Mouse (Mus musculus) hindbrain, embryonic 12.5 days (tissue): ENCODE measurements at regions not wholly inside any gene's neighbourhood (a gene's known extent, or its start where the extent isn't known, plus 50 kb on each side); places are given as distances from the start of the nearest gene placed in this dataset.
A peak's percentile ranks its signal among the peaks of the same experiment; 100 is the strongest.

ENCODE experiments used
- ATAC-seq: fragments of 200-750 bp; cut with Nextera tagmentation; 2 replicates; pipeline ENCODE4 v1.8.0; 2017; ENCODE audit warnings: moderate TSS enrichment; ENCODE audit not compliant: low FRiP score
- H3K27ac ChIP-seq: fragments of 300-500 bp; sonication (generic); 2 replicates; pipeline ENCODE4 v1.5.1; 2016; ENCODE audit warnings: mild to moderate bottlenecking
- H3K27me3 ChIP-seq: fragments of 300-500 bp; sonication (generic); 2 replicates; pipeline ENCODE4 v1.6.1; 2016; ENCODE audit warnings: mild to moderate bottlenecking
- H3K36me3 ChIP-seq: fragments of 300-500 bp; sonication (generic); 2 replicates; pipeline ENCODE4 v1.6.1; 2016; ENCODE audit warnings: mild to moderate bottlenecking
- H3K4me1 ChIP-seq: fragments of 300-500 bp; sonication (generic); 2 replicates; pipeline ENCODE4 v1.6.1; 2016
- H3K4me2 ChIP-seq: fragments of 300-500 bp; sonication (generic); replicated peaks from 2 replicates; pipeline ENCODE4 v1.6.1; 2016; ENCODE audit warnings: mild to moderate bottlenecking
- H3K4me3 ChIP-seq: fragments of 300-500 bp; sonication (generic); 2 replicates; pipeline ENCODE4 v1.5.1; 2016; ENCODE audit warnings: mild to moderate bottlenecking
- H3K9ac ChIP-seq: fragments of 300-500 bp; sonication (generic); 2 replicates; pipeline ENCODE4 v1.6.1; 2016; ENCODE audit warnings: mild to moderate bottlenecking, moderate library complexity
- H3K9me3 ChIP-seq: fragments of 300-500 bp; sonication (generic); replicated peaks from 2 replicates; pipeline ENCODE4 v1.6.1; 2016; ENCODE audit warnings: mild to moderate bottlenecking
- WGBS: fragments of 180-500 bp; shearing (Covaris S2); methylation state at CpG from one replicate; pipeline ENCODE4 v1.1.7; 2016; 5-methylcytosine and 5-hydroxymethylcytosine counted together

DNA sequence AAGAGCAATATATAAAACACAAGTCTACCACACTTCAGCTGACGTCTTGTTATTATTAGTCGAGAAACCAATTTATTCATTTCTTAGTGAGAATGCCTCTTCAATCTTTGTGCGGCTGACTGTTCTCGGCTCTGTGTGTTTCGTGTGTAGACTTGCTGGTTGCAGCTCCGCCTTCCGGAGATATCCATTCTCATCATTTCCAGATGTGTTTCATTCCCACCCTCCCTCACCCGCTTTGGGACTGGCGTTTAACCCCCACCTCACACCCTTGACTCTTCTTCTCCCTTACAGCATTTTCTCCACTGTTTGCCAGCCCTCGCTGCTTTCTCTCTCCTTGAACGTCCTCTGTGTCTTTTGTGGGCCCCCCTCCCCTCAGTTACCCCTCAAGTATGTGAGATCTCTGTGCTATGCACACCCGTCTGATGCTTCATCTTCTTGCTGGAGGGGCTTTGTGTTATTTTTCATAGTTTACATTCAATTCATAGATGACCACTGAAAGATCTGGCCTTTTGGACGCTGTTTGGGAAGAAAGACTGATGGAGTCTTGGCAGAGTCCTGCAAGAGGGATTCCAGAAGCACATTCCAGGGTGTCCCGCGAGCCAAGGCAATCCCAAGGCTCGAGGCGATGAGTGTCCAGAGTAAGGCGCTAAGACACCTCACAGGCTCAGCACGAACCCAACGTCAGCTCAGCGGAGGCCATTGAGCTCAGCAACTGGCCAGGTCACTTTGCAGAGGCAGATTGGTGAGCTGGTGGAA, 121.9 kb upstream of the Arglu1 start:
- Histone ChIP-seq H3K27ac (no peak overlapping the region), H3K9me3 (no peaks in the 10 kb centered on the region), H3K27me3 (no peaks in the 10 kb centered on the region), H3K36me3 (no peaks in the 10 kb centered on the region), H3K4me1 (peaks cover 12% of the 10 kb centered on the region; the same call in 1 of the 2 replicates), H3K4me3 (no peak overlapping the region), H3K4me2 (no peak overlapping the region), H3K9ac (no peak overlapping the region)
- no peak for ATAC-seq
- WGBS, result 76% methylated on average over 21 of the region's 21 CpGs

GRCm38 (mm10) chr8:8810928-8811327, 120.6 kb upstream of the Arglu1 start:
- Histone ChIP-seq H3K9me3 (no peaks in the 10 kb centered on the region), H3K27me3 (no peaks in the 10 kb centered on the region), H3K4me2 (no peak overlapping the region), H3K9ac (no peak overlapping the region), H3K27ac (no peak overlapping the region), H3K4me3 (no peak overlapping the region), H3K4me1 (peaks cover 12% of the 10 kb centered on the region; the same call in 1 of the 2 replicates), H3K36me3 (no peaks in the 10 kb centered on the region)
- WGBS, result 56% methylated on average over 4 of the region's 4 CpGs
- ATAC-seq, result no peak

GRCm38 (mm10) chr8:8809835-8810439, 119.6 kb upstream of the Arglu1 start:
- ATAC-seq, result peak; percentile 67

DNA sequence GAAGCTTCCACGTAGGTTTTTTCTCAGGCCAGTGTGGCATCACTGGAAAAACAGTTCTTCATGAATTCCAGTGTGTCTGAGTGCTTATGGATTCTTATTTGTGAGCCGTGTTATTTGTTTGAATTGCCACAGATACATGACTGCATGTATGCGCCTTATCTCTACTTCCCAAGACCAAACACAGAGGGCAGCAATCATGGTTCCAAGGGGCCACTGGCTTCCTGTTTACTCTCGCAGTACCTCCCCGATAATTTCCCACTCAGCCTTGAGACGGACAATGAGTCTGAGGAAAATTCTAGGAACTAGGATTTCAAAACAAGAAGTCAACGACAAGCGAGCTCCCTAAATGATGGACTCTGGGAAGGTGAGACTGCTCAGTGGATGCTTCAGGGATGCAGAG, 119.0 kb upstream of the Arglu1 start:
- Histone ChIP-seq H3K4me1 (peaks cover 12% of the 10 kb centered on the region; the same call in 1 of the 2 replicates), H3K27ac (no peak overlapping the region)
- 86% methylated on average over 8 of the region's 8 CpGs for WGBS

More at GRCm38 (mm10) chr8:8809835-8810439, 119.6 kb upstream of the Arglu1 start:
- H3K4me2 ChIP-seq, result no peak overlapping the region
- no peak overlapping the region for H3K4me3 ChIP-seq
- no peak overlapping the region for H3K9ac ChIP-seq
- H3K27ac ChIP-seq, result no peak overlapping the region
- no peaks in the 10 kb centered on the region for H3K36me3 ChIP-seq
- no peaks in the 10 kb centered on the region for H3K9me3 ChIP-seq
- H3K27me3 ChIP-seq, result no peaks in the 10 kb centered on the region
- H3K4me1 ChIP-seq, result peaks cover 12% of the 10 kb centered on the region; the same call in 1 of the 2 replicates
- 46% methylated on average over 9 of the region's 9 CpGs for WGBS

GRCm38 (mm10) chr8:8802761-8803340, 112.5 kb upstream of the Arglu1 start:
- Histone ChIP-seq H3K9ac (no peak overlapping the region), H3K27me3 (no peaks in the 10 kb centered on the region), H3K27ac (no peak overlapping the region), H3K4me3 (no peak overlapping the region), H3K4me1 (peaks cover 10% of the 10 kb centered on the region), H3K9me3 (no peaks in the 10 kb centered on the region), H3K36me3 (no peaks in the 10 kb centered on the region), H3K4me2 (no peak overlapping the region)
- WGBS, result 73% methylated on average over 6 of the region's 6 CpGs
- 0 out of 2 replicates have a peak, but pooled peaks have one; percentile 58 for ATAC-seq

More for the DNA sequence above, 119.0 kb upstream of the Arglu1 start:
- H3K36me3 ChIP-seq, result no peaks in the 10 kb centered on the region
- H3K9ac ChIP-seq, result no peak overlapping the region
- ATAC-seq, result no peak
- no peak overlapping the region for H3K4me3 ChIP-seq
- H3K9me3 ChIP-seq, result no peaks in the 10 kb centered on the region
- no peak overlapping the region for H3K4me2 ChIP-seq
- H3K27me3 ChIP-seq, result no peaks in the 10 kb centered on the region

GRCm38 (mm10) chr8:8802317-8802716, 112.0 kb upstream of the Arglu1 start:
- 38% methylated on average over 5 of the region's 5 CpGs for WGBS
- H3K9me3 ChIP-seq, result no peaks in the 10 kb centered on the region
- ATAC-seq, result no peak; the same call in 1 of the 2 replicates
- no peaks in the 10 kb centered on the region for H3K27me3 ChIP-seq
- H3K36me3 ChIP-seq, result no peaks in the 10 kb centered on the region
- no peak overlapping the region for H3K4me3 ChIP-seq
- no peak overlapping the region for H3K9ac ChIP-seq
- H3K4me1 ChIP-seq, result peaks cover 13% of the 10 kb centered on the region
- H3K27ac ChIP-seq, result no peak overlapping the region
- no peak overlapping the region for H3K4me2 ChIP-seq

DNA sequence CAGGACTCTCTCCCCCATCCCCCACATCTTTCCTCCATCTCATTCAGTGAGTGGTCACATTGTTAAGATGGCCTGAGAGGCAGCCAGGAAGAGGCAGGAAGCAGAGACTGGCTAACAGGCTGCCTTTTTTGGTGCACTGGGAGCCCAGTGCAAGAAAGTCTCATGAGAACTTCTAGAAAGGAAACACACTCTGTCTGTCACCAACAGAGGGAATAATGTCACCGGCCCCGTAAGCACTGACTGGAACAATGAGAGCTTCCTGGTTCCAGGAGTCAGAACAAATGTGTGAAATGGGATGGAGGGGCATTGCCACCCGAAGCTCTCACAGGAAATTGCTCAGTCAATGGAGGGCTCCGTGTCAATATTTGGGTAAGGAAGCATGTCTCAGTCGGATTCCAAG, 111.3 kb upstream of the Arglu1 start:
- Histone ChIP-seq H3K27me3 (no peaks in the 10 kb centered on the region), H3K9me3 (no peaks in the 10 kb centered on the region), H3K36me3 (no peaks in the 10 kb centered on the region), H3K4me1 (peaks cover 13% of the 10 kb centered on the region), H3K27ac (no peak overlapping the region), H3K4me2 (no peak overlapping the region), H3K9ac (no peak overlapping the region), H3K4me3 (no peak overlapping the region)
- 65% methylated on average over 5 of the region's 5 CpGs for WGBS
- ATAC-seq, result no peak

DNA sequence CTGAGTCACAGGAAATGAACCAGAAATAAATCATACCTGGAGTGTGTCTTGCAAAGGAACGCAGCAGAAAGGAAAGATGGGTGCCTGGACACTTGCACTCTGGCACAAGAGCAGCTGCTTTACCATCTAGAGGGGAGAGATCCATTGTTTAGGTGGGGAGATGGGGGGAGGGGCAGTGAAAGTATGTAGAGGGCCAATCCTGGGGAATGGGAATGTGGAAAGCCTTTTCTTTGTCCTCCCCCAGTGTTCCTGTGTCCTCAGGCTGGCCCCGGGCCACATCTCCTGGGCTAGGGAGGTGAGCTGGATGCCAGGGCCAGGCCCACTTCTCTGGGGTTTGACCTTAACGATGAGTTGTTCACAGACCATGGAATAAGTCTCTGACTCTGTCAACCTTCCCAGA, 107.2 kb upstream of the Arglu1 start:
- Histone ChIP-seq H3K4me1 (peaks cover 13% of the 10 kb centered on the region; the same call in 1 of the 2 replicates), H3K27ac (no peak overlapping the region), H3K36me3 (no peaks in the 10 kb centered on the region), H3K9ac (no peak overlapping the region), H3K4me3 (no peak overlapping the region), H3K4me2 (no peak overlapping the region), H3K9me3 (no peaks in the 10 kb centered on the region), H3K27me3 (no peaks in the 10 kb centered on the region)
- ATAC-seq, result no peak
- 76% methylated on average over 3 of the region's 3 CpGs for WGBS

- no peak overlapping the region for H3K4me2 ChIP-seq
- no peak overlapping the region for H3K9ac ChIP-seq
- peaks cover 8% of the 10 kb centered on the region; the same call in 1 of the 2 replicates for H3K4me1 ChIP-seq
- no peak for ATAC-seq
- no peaks in the 10 kb centered on the region for H3K36me3 ChIP-seq
- H3K4me3 ChIP-seq, result no peak overlapping the region
- no peaks in the 10 kb centered on the region for H3K27me3 ChIP-seq
- no peak overlapping the region for H3K27ac ChIP-seq
- 51% methylated on average over 9 of the region's 9 CpGs for WGBS
- H3K9me3 ChIP-seq, result no peaks in the 10 kb centered on the region
Measured at GRCm38 (mm10) chr8:8796951-8797350, 106.6 kb upstream of the Arglu1 start.

- no peak overlapping the region for H3K4me3 ChIP-seq
- no peak overlapping the region for H3K27ac ChIP-seq
- no peaks in the 10 kb centered on the region for H3K27me3 ChIP-seq
- 83% methylated on average over 6 of the region's 6 CpGs for WGBS
- no peaks in the 10 kb centered on the region for H3K9me3 ChIP-seq
- H3K4me1 ChIP-seq, result 0 out of 2 replicates have a peak, but pooled peaks cover 5% of the 10 kb centered on the region
- ATAC-seq, result no peak
- H3K4me2 ChIP-seq, result no peak overlapping the region
- H3K9ac ChIP-seq, result no peak overlapping the region
- no peaks in the 10 kb centered on the region for H3K36me3 ChIP-seq
Measured at GRCm38 (mm10) chr8:8794711-8795110, 104.4 kb upstream of the Arglu1 start.

DNA sequence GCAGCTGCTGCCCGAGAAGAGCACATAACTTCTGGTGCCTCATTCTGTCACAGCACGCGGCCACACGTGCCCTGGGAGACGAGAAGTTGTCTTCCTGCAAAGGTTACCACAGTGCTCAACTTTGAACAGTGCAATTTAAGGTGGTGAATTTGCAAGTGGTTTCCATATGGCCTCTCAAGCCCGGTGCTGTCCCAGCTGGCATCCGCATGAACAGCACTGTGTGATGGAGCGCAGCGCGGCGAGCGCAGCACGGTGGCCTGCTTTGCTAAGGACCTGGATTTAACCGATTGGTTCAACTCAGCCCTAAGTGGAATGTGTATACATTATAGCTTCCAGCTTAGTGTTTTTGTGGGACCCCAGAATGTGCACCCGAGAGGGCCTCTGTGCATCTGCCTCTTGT, 89.6 kb upstream of the Arglu1 start:
- H3K4me1 ChIP-seq, result no peaks in the 10 kb centered on the region; the same call in 1 of the 2 replicates
- 47% methylated on average over 15 of the region's 15 CpGs for WGBS
- no peaks in the 10 kb centered on the region for H3K27me3 ChIP-seq
- peak; percentile 61; the same call in 1 of the 2 replicates for ATAC-seq
- H3K9ac ChIP-seq, result no peak overlapping the region
- H3K9me3 ChIP-seq, result no peaks in the 10 kb centered on the region
- H3K4me2 ChIP-seq, result no peak overlapping the region
- no peak overlapping the region for H3K4me3 ChIP-seq
- H3K36me3 ChIP-seq, result no peaks in the 10 kb centered on the region
- no peak overlapping the region for H3K27ac ChIP-seq

DNA sequence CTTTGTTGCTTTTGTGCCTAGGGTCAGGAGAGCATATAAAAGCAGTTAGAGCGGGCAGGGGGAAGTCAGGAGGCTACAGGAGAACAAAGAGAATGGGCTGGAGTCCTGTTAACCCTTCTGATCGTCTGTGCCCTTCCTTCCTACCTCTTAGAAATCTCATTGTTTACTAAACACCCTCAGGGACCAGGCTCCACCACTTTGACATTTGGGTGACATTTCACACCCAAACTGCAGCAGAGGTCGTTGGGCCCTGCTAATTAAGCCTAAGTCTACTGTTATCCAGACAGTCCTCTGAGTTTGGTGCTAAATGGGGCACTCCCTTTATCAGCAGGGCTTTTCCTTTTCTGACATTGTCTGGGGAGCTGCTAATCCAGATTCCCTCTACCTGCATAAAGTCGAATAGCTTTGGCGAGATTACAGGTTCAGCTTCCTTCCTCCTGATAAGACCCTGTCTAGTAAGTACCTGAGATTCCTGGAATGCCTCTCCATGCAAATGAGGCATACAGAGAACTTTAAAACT, 84.2 kb upstream of the Arglu1 start:
- H3K27me3 ChIP-seq, result peaks cover 2% of the 10 kb centered on the region; the same call in 1 of the 2 replicates
- H3K9ac ChIP-seq, result no peak overlapping the region
- H3K4me2 ChIP-seq, result no peak overlapping the region
- no peak for ATAC-seq
- no peaks in the 10 kb centered on the region for H3K9me3 ChIP-seq
- no peak overlapping the region for H3K4me3 ChIP-seq
- H3K36me3 ChIP-seq, result no peaks in the 10 kb centered on the region
- no peaks in the 10 kb centered on the region; the same call in 1 of the 2 replicates for H3K4me1 ChIP-seq
- no peak overlapping the region for H3K27ac ChIP-seq
- 27% methylated on average over 5 of the region's 5 CpGs for WGBS
